Mouse (Mus musculus) G1E (cell line): ENCODE data around the gene Tspan8.

Experiments
- CTCF ChIP-seq: IDR thresholded peaks from 2 replicates; pipeline ENCODE4 v1.5.1; 2012; ENCODE audit warnings: low read depth, low read length, inconsistent platforms, mixed read lengths
- GATA2 ChIP-seq: IDR thresholded peaks from 2 replicates; pipeline ENCODE4 v1.6.1; 2012; ENCODE audit warnings: low read depth, low read length, inconsistent platforms, borderline replicate concordance

GRCm38 (mm10) chr10:115778624-115779023, 38.0 kb upstream of the Tspan8 start:
- TF ChIP-seq GATA2 (no peak), CTCF (no peak)
